Mouse (Mus musculus) cortical plate, adult 2 months (tissue): Measurements from ENCODE around the gene Abhd12.

Experiments
- CTCF ChIP-seq: fragments of 200-500 bp; IDR thresholded peaks from 2 replicates; pipeline ENCODE4 v1.5.1; 2011; ENCODE audit warnings: mild to moderate bottlenecking, control low read depth, low read length; ENCODE audit not compliant: insufficient read depth; ENCODE audit errors: extremely low read depth
- POLR2A ChIP-seq: fragments of 200-500 bp; IDR thresholded peaks from 2 replicates; pipeline ENCODE4 v1.6.1; 2011; ENCODE audit warnings: mild to moderate bottlenecking, low read length, control low read depth; ENCODE audit not compliant: insufficient read depth; ENCODE audit errors: extremely low read depth

DNA sequence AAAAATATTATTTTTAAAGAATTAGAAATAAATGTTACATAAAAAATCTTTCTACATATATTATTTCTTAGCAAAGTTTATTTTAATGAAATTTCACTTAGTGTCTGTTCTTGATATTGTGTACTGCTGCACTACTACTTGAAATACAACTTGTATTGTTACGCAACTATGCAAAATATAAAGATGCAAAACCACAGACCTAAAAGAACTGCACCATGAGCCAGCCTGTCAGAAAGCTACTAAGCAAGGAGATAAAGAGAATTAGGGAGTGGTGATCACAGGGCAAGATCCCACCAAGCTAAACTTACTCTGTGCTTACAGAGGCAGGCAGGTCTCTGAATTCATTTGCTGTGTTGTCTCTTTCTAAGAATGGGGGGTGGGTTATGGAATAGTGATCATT lies 29.3 kb downstream of the Abhd12 start:
- TF ChIP-seq CTCF (no peak), POLR2A (no peak)
